Mouse (Mus musculus) central nervous system, embryonic 11.5 days (tissue): ENCODE data around the gene Nudt10. TPM values are rescaled to one million over a fixed set of nuclear protein-coding genes. Genes with fewer than 3 reads are reported as not detected.

Experiments used
- polyA plus RNA-seq: library from polyadenylated mRNA; depleted of rRNA; stranded (reverse); fragments of >200 nt; gene quantifications from 2 replicates; pipeline ENCODE4 v1.2.3, GENCODE M21; 2012; rRNA removed

Gene Nudt10
- 12.8 and 19.2 TPM in 2 replicates for polyA plus RNA-seq

DNA sequence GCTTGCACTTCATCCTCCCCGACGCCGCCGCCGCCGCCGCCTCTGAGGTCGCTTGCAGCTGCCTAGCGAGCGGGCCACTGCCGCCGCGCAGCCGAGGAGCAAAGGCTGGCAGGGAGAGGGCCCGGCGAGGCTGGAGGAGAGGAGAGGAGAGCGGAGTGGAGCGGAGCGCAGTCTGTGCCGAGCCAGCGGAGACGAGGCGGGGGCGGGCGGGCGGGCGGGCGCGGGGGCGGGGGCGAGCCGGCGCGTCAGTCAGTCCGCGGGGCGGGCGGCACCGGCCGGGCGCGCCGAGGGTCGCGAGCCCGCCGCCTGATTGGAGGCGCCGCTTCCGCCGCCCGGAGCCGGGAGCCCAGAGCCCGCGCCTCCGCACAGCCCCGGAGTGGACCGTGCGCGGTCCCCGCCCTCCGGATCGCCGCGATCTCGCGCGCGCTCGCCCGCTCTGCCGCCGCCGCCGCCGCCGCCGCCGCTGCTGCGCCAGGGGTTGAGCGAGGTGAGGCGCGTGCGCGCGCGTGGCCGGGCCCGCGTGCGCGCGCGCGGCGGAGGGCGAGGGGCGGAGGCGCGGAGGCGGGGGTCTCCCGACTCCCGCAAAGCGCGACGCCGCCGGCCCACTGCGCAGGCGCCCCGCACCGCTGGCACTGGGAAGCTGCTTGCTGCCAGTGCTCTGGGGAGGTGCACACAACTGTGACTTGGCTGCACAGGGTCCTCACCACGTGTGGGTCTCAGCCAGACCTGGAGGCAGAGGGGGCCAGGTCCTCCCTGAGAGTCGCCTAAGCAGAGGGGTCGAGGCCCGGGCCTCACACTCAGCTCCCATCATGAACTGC, at the start of gene Nudt10:
Gene Nudt10 (minus strand): TSS at position 193 of the 818 bp plus-strand sequence.

Other genes starting within 250 kb of the Nudt10 start
- 11.5 and 12.0 TPM in 2 replicates for gene Nudt11, start 125.6 kb downstream of the Nudt10 start, polyA plus RNA-seq
- gene AU022751, start 89.6 kb downstream of the Nudt10 start, polyA plus RNA-seq: 0.12 and 0.15 TPM in 2 replicates
- 0.06 and 0.11 TPM in 2 replicates for gene Bmp15, start 147.7 kb upstream of the Nudt10 start, polyA plus RNA-seq
- 2.6 and 6.5 TPM in 2 replicates for gene Shroom4, start 226.8 kb upstream of the Nudt10 start, polyA plus RNA-seq